Mouse (Mus musculus) spleen, adult 18-20 months (tissue): ENCODE data around the gene Btbd19.

Experiments used
- DNase-seq, 2 experiments: peaks; one replicate each; pipeline ENCODE4 v3.0.0; 2022; ENCODE audit warnings: mixed read lengths in 2 of 2

The Btbd19 gene

DNA sequence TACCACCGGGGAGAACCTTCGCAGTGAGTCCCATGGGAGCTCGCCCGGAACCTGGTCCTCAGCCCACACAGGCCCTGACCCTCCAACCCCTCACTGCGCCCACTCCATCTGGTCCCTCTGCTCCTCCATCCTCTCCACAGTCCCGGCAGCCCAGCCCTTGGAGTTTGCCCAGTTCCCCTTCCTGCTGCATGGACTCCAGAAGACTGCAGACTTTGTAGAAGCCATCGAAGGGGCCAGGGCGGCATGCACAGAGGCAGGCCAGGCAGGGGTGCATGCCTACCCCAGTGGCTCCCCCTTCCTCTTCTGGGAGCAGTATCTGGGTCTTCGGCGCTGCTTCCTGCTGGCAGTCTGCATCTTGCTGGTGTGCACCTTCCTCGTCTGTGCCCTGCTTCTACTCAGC is 14.5 kb downstream of the Btbd19 start:
- no peak for DNase-seq

DNA sequence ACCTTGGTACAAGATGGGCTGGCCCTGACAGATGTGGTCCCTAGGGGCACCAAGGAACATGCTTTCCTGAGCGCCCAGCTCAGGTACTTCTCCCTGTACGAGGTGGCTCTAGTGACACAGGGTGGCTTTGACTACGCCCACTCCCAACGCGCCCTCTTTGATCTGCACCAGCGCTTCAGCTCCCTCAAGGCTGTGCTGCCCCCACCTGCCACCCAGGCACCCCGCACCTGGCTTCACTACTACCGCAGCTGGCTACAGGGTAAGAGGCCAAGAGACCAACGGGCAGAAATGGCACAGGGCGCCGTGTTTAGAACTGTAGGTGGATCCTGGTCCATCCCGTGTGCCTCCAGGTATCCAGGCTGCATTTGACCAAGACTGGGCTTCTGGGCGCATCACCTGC is 15.3 kb downstream of the Btbd19 start:
- DNase-seq, result no peak

DNA sequence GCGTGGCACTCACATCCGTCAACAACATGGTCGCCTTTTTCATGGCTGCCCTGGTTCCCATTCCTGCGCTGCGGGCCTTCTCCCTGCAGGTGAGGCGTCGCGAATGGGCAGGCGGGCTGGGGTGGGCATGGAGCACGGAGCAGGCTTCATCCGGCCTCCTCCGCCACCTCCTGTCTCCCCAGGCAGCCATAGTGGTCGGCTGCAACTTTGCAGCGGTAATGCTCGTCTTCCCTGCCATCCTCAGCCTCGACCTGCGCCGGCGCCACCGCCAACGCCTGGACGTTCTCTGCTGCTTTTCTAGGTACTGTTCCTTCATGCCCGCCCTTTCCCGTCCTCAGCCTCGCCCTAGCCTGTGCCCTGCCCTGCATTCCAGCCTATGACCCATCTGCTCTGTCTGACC is 16.2 kb downstream of the Btbd19 start:
- no peak for DNase-seq

DNA sequence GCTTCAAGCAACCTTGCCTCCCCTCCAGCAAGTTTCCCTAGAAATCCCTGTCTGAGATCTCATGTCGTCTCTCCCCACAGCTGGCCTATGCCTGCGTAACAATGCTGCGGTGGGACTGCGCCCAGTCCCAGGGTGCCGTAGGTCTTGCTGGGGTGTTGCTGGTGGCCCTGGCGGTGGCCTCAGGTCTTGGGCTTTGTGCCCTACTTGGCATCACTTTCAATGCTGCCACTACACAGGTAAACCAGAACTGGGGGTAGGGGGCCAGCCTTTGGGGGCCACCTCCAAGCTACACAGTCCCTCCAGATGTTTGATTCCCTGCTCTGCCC is 17.0 kb downstream of the Btbd19 start:
- no peak for DNase-seq

DNA sequence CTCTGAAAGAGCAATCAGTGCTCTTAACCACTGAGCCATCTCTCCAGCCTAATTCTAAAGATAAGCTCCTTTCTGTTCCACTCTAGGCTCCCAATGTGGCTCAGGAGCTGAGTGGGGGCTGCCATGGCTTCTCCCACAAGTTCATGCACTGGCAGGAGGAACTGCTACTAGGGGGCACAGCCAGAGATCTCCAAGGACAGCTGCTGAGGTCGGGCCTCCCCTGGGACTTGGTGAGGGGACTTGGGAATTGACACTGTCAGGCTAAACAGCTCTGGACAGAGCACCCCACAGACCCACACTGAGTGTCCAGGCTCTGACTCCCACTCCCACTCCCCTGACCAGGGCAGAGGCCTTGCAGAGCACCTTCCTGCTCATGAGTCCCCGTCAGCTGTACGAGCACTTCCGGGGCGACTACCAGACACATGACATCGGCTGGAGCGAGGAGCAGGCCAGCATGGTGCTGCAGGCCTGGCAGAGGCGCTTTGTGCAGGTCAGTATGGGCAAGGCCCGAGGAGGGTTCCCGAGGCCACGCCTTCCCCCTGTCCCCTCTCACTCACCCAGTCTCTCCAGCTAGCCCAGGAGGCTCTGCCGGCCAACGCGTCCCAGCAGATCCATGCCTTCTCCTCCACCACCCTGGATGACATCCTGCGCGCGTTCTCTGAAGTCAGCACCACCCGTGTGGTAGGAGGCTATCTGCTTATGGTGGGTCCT is 17.6 kb downstream of the Btbd19 start:
- no peak for DNase-seq

DNA sequence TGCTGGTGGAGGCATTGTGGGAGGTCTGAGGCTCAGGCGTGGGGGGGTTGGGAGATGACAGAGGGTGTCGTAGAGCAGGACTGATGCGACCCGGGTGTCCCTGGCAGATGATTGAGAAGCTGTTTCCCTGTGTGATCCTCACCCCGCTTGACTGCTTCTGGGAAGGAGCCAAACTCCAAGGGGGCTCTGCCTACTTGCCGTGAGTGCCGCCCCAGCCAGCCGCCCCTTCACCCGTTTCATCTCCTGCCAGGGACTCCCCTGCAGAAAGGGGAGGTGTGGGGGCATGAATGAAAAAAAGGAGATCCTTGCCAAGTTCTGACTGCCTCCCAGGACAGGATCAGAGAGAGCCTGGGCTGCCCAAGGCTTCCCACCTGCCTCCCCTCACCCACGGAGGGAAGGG is 20.4 kb downstream of the Btbd19 start:
- no peak for DNase-seq

DNA sequence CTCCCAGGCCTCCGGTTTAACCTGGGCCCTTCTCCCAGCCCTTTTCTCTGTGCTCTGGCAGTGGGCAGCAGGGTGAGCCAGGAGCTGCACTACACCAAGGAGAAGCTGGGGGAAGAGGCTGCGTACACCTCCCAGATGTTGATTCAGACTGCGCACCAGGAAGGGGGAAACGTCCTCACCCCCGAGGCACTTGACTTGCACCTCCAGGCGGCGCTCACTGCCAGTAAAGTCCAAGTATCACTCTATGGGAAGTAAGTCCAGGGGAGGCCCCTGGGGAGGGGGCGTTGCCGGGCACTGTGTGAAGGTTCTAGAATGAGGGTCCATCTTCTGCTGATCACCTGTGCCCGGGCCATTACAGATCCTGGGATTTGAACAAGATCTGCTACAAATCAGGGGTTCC is 20.9 kb downstream of the Btbd19 start:
- DNase-seq, result no peak

DNA sequence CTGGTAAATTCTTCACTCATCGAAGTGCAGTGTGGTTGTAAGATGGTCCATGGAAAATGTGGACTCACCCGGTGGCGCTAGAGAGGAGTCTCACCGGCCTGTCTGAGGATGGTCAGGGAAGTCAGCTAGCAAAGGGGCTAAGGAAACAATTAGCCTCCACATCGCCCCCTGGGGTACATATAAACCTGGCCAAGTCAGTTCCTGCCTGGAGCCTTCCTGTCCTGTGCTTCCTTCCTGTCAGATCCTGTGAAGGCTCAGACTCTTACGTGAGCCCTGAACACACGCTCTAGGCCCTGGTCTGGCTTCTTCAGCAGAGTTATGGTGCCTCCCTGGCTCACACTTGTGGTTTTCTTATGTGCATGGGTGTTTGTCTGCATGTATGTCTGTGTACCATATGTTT is 24.3 kb downstream of the Btbd19 start:
- DNase-seq, result no peak

DNA sequence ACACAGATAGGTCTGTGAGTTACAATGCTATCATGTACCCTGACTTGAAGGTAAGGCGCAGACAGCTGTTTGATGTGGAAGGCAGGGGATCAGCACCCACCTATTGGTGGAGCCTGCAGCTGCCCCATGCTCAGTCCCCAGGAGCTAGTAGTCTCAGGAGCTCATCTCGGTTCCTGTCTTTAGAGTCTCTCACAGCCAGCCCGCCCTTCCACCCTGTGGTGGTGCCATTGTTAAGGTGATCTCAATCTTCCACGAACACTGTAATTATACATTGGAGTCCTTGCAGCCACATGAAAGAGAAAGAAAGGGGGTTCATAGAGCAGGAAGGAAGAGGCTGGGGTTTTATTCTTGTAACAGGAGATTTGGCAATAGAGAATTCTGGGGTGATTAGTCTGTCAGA is 25.5 kb downstream of the Btbd19 start:
- no peak for DNase-seq

DNA sequence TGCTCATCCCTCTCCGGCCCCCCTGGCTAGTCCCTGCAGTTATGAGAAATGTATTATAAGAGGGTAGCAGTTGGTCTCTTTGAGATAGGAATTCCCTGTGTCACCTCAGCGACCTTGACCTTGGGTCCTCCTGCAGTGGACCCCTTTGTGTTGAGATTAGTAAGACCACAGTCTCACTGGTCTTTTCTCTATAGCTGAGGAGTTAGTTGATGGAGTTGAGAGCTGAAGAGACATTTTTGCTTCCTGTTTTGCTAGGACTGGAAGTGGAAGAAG is 26.8 kb downstream of the Btbd19 start:
- no peak for DNase-seq

DNA sequence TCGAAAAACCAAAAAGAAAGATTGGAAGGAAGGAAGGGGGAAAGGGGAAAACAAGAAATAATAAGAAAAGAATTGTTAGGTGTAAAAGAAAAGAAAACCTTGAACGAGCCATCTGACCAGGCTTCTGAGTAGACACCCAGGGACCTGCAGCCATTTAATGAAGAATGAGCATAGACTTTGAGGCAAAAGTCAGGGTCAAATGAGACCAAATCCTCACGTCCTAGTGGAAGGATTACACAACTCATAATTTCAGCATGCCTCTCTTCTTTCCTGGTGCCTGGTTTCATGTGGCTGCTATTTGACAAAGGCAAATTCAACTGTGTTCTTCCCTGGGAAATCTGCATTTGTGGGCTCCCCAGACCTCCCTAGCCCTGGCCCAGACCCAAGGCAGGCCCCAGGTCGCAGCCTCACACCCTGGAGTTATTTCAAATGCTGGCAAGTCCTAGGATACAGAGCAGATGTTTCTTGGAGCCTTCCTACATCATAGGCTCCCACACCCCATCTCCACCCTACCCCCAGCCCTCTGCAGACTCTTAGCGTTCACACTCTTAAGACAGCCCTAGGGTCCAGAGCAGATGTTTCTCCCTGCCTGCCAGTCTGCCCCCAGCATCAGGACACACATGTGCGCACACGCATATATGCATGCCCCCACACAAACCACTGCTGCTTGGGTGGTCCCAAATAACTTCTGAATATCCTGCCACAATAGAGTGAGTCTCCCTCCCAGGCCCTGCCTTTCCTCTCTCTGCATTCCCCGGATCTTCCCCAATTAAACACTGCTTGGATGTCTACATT is 27.4 kb downstream of the Btbd19 start:
- DNase-seq, result no peak

DNA sequence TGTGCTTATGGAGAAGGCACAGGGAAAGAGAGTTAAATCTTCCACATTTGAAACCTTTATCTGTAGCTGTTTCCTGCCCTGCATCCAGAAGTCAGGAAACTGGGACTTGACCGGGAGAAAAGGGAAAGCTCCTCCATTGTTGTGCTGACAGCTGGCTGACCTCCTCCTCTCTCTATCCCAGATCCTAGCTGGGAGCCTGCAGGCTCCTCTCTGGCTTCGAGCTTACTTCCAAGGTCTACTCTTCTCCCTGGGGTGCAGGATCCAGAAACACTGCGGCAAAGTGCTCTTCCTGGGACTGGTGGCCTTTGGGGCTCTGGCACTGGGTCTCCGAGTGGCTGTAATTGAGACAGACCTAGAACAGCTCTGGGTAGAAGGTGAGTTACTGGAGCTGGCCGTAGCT is 28.9 kb downstream of the Btbd19 start:
- no peak for DNase-seq

DNA sequence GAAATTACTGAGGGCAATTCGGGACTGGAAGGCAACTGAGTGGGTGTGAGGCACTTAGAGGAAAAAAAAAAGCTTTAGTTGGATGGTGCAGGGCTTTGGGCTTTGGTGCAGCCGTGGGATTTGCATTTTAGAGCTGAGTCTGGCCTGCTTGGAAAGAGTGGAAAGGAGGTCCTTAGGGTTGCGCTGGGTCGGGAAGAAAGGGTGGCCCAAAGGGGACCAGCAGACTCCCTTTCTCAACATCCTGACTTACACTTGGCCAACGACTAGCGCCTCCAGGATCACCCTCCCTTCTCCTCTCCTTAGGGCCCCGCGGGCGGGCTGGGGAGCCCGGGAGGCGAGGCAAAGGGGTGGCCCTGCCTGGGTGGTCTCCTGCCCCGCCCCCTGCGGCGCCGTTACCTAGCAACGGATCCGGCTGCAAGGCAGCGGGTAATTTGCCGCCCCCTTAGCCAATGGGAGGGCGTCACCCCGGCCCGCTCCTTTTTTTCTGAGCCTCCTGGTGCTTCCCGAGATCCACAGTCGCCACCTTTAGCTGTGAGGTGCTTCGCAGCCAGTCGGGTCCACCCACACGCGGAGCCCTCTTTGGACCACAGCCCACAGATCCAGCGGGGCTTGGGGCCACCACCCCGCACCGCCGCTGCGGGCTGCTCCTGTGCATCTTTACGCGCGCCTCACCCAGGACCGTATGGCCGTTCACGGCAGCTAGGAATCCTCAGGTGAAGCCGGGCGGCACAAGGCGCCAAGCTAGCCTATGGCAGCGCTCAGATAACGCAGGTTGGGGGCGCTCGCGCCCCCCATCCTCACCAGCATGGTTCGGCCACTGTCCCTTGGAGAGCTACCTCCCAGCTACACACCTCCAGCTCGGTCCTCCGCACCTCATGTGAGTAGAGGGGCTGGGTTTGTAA is 29.7 kb downstream of the Btbd19 start, which contains the start of gene Ptch2:
Gene Ptch2, plus strand, starts transcription at position 525 of the 902 bp plus-strand sequence.
- DNase-seq, result no peak

DNA sequence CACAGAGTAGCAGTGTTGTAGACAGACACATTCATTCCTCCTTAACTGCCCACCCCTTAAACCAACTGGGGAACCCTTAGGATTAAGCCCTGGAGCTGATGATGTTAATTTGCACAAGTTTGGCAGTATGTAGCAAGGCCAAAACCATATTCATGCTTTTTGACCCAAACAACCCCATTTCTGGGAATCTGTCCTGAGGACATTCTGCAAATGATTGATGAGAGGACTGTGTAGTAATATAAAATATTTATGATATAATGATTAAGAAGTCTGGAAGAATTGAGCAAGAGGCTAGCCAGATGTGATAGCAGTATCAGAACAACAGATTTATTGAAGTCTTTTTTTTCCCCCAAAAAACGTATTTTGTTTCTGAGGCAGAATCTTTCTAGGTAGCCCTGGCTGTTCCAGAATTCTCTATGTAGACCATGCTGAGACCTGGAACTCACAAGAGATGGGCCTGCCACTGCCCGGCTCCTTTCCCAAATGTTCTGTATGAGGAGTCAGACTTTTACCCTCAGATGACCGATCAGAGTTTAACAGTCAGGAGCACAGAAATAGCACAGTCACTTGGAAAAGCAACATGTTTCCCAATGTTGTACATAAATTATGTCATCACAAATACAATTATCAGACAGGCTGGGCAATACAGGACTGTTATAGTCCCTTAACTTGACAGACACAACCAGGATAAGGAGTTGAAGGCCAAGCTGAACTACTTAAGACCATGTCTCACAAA is 30.7 kb downstream of the Btbd19 start:
- DNase-seq, result no peak

DNA sequence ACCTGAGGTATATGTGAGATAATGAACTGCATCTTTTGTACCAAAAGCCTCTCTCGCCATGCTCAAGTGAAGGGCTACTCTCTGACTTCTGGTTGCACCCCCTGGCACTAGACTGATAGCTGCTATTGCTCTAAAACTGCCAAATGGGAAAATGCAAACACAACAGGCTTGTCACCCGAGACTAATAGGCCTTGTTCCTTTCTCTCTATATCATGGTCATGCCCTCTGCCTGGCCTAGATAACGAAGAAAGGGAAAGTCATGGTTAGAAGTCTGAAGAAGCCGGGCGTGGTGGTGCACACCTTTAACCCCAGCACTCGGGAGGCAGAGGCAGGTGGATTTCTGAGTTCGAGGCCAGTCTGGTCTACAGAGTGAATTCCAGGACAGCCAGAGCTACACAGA is 34.9 kb downstream of the Btbd19 start:
- DNase-seq, result no peak

DNA sequence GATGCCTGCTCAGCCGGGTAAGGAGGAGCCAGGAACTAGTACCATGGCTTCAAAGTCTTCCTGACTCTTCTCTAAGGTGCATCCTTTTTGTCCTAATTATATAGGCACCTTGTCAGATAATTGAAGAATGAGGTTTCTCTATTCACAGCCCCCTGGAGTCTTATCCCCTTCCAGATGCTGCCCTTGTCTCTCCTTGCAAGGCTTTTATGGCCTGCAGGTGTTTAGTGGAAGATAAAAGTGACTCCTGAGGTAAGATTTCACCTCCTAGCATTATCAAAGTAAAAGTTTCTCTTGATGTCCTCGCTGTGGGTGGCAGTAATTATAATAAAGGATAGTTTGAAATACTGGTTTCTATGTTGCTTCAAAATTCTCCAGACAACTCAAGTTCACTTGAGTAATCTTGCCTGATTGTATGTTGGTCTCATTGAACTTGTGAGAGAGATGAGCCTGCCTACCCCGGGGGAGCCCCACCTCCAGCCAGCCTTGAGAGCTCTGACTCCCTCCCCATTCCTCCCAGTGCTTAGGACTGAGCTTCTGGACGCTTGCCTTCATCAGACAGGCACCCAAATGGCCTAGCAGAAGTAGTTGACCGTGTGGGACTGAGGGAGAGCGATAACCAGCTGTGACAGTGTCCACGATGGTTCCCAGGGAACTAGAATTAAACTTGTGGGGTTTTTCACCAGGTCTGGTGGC is 37.4 kb downstream of the Btbd19 start:
- DNase-seq, result no peak

DNA sequence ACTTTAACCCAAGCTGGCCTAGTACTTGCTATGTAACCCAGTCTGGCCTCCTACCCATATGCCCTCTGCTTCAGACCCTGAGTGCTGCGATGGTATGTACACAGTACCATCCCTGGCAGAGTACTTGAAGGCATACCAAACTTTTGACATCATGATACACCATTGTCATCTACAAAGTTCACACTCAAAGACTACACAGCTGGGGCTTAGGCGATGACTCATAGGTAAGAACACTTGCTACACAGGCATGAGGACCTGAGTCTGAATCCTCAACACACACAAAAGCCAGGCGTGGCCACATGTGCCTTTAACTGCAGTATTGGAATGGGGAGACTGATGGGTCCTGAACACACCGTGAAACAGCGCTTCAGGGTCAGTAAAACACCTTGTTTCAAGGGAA is 54.3 kb downstream of the Btbd19 start:
- no peak for DNase-seq

DNA sequence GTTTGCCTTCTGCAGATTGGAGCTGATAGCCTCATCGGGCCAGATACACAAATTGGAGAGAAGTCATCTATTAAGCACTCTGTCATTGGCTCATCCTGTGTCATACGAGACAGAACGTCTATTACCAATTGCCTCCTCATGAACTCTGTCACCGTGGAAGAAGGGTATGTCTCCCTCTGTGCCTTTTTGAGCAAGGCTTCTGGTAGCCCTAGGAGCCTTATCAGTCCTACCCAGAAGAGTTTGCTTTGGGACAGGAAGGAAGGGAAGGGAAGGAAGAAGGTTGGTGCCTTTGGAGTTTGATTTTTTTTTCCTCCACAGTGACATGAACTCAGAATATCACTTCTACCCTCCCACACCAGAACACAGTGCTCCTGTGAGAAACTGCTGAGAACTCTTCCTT is 54.9 kb downstream of the Btbd19 start:
- DNase-seq, result no peak

DNA sequence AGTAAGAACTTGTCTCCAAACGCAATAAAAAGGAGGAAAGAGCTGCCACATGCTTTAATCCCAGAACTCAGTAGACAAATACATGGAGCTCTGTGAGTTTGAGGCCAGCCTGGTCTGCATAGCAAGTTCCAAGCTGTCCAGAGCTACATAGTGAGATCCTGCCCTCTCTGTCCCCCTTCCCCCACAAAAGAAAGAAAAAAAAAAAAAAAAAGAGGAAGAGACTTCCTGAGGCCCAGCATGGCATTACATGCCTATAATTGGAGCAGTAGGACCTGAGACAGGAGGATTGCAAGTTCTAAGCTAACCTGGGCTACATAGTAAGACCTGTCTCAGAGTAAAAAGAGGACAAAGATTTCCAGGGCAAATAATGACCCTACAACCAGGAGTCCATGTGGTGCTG is 55.9 kb downstream of the Btbd19 start:
- DNase-seq, result no peak
